10 mouse cellular contexts compared by ENCODE assay signal in the genomic region with DNA sequence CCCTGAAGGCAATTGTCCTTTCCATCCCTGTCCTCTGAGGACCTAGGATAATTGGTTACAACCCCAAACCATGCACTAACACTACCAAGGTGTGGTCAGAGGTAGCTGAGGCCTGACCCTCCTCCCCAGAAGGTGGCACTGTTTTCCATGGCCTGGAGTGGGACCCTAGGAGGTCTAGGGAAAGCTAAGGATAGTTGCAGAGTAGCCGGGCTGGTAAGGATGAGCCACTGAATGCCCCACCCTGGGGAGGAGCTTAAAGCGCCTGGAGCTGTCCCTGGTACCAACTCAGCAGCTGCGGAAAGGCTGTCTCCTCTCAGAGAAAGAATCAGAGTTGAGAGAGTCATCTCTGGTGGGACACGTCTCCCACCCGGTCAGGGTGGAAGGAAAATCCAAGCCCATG. TPM values are rescaled to one million over a fixed set of nuclear protein-coding genes. Genes with fewer than 3 reads are reported as not detected.
DNase-seq lines count a peak whose midpoint lies in the region; ATAC-seq and TF ChIP-seq lines count a peak whose summit lies in the region.
"Had no signal": no experiment of that assay in that cellular context is flagged by ENCODE, and none has a peak within 500 bp of the region (broad histone marks: within the 10 kb centered on the region; RNA-seq: fewer than 3 reads in every experiment).

No protein-coding gene starts in this region.

- no peak for ATAC-seq in forebrain, postnatal 0 days
- no peak for ATAC-seq in forebrain, embryonic 15.5 days (replicated peaks)
- ATAC-seq in midbrain, embryonic 11.5 days (ENCODE audit: low FRiP score): peak; percentile 35; the same call in 1 of the 2 replicates
- ATAC-seq in activated CD4-positive, CD25-positive, alpha-beta regulatory T cell, adult 4 months: no peak
- ATAC-seq: Patski had no signal

- no peaks in the 10 kb centered on the region for H3K9me3 ChIP-seq in forebrain, postnatal 0 days (ENCODE audit: low read length)
- H3K9me3 ChIP-seq in forebrain, embryonic 15.5 days: no peaks in the 10 kb centered on the region
- H3K9me3 ChIP-seq in midbrain, embryonic 11.5 days (ENCODE audit: control insufficient read depth, low read length): no peaks in the 10 kb centered on the region

- H3K4me1 ChIP-seq in forebrain, postnatal 0 days (ENCODE audit: insufficient read depth): no peaks in the 10 kb centered on the region
- H3K4me1 ChIP-seq in forebrain, embryonic 15.5 days: peaks cover 7% of the 10 kb centered on the region; the same call in 1 of the 2 replicates
- no peaks in the 10 kb centered on the region for H3K4me1 ChIP-seq in midbrain, embryonic 11.5 days (ENCODE audit: control insufficient read depth, insufficient read depth, low read length)

- peak; percentile 49 for TF ChIP-seq CTCF in forebrain, postnatal 0 days (IDR thresholded peaks at IDR 0.05; ENCODE audit: low read depth)

- H3K36me3 ChIP-seq in forebrain, postnatal 0 days (ENCODE audit: insufficient read depth): no peaks in the 10 kb centered on the region
- no peaks in the 10 kb centered on the region for H3K36me3 ChIP-seq in forebrain, embryonic 15.5 days
- H3K36me3 ChIP-seq in midbrain, embryonic 11.5 days (ENCODE audit: control insufficient read depth, insufficient read depth, low read length): no peaks in the 10 kb centered on the region

- peaks cover 11% of the 10 kb centered on the region; the same call in 1 of the 2 replicates for H3K27me3 ChIP-seq in forebrain, postnatal 0 days (ENCODE audit: insufficient read depth, low read length)
- H3K27me3 ChIP-seq in forebrain, embryonic 15.5 days: peaks cover 27% of the 10 kb centered on the region
- peaks cover 24% of the 10 kb centered on the region for H3K27me3 ChIP-seq in midbrain, embryonic 11.5 days (ENCODE audit: control insufficient read depth, insufficient read depth, low read length)
- H3K27me3 ChIP-seq: Patski had no signal

- no peak overlapping the region for H3K27ac ChIP-seq in forebrain, postnatal 0 days (ENCODE audit: low read depth, low read length)
- no peak overlapping the region for H3K27ac ChIP-seq in forebrain, embryonic 15.5 days (replicated peaks)
- no peak overlapping the region for H3K27ac ChIP-seq in midbrain, embryonic 11.5 days (ENCODE audit: low read depth, low read length)

- no peak overlapping the region for H3K4me2 ChIP-seq in forebrain, postnatal 0 days (ENCODE audit: low read depth)
- H3K4me2 ChIP-seq in forebrain, embryonic 15.5 days (replicated peaks): no peak overlapping the region
- H3K4me2 ChIP-seq in midbrain, embryonic 11.5 days: no peak overlapping the region

- DNase-seq in forebrain, postnatal 0 days: no peak
- peak; percentile 17 for DNase-seq in 416B (ENCODE audit: low read depth)
- peak; percentile 14 for DNase-seq in c-Kit-positive CD71-negative TER-119-negative erythroid progenitor cells, embryonic 14.5 days (ENCODE audit: low read depth)
- DNase-seq in kidney, adult 8-10 months: peak; percentile 19 to 39
- DNase-seq in midbrain, embryonic 11.5 days (ENCODE audit: low spot score, missing footprints): peak; percentile 84
- no peak for DNase-seq in B cell, adult 2 months

- WGBS in forebrain, postnatal 0 days: 5% methylated on average over 5 of the region's 5 CpGs
- WGBS in forebrain, embryonic 15.5 days: under 1% methylated on average over 5 of the region's 5 CpGs
- WGBS in midbrain, embryonic 11.5 days: 0% methylated on average over 5 of the region's 5 CpGs

- no peak overlapping the region for H3K9ac ChIP-seq in forebrain, postnatal 0 days
- no peak overlapping the region for H3K9ac ChIP-seq in forebrain, embryonic 15.5 days (replicated peaks)
- no peak overlapping the region for H3K9ac ChIP-seq in midbrain, embryonic 11.5 days (ENCODE audit: low read length)

- H3K4me3 ChIP-seq in forebrain, postnatal 0 days (ENCODE audit: low read depth, low read length): no peak overlapping the region
- no peak overlapping the region for H3K4me3 ChIP-seq in forebrain, embryonic 15.5 days
- no peak overlapping the region for H3K4me3 ChIP-seq in midbrain, embryonic 11.5 days (ENCODE audit: low read depth, low read length)

RNA-seq across cellular contexts. Expression of gene Ccdc27, which starts 28.4 kb away (rescaled TPM):
- not detected in 2 replicates for total RNA-seq in forebrain, postnatal 0 days (2014; rRNA removed)
- not detected in 2 replicates for polyA plus RNA-seq in forebrain, postnatal 0 days (2015; fragmentation: Nextera tagmentation; extraction: Ambion mirVana)
- polyA plus RNA-seq in forebrain, embryonic 15.5 days (2015; fragmentation: Nextera tagmentation; extraction: Ambion mirVana): not detected in 2 replicates
- polyA plus RNA-seq in midbrain, embryonic 11.5 days (2014; fragmentation: Nextera tagmentation; extraction: Ambion mirVana): not detected in 2 replicates
- polyA plus RNA-seq in activated CD4-positive, CD25-positive, alpha-beta regulatory T cell, adult 4 months (2017; shearing (Covaris generic)): not detected
- polyA plus RNA-seq: large intestine, adult 2 months had no signal

RNA-seq across cellular contexts. Expression of gene Smim1, which starts 44.9 kb away (rescaled TPM):
- total RNA-seq in forebrain, postnatal 0 days (2014; rRNA removed): 8.5 and 10.2 TPM in 2 replicates
- polyA plus RNA-seq in forebrain, postnatal 0 days (2015; fragmentation: Nextera tagmentation; extraction: Ambion mirVana): 7.2 TPM in 2 replicates
- 3.6 and 3.8 TPM in 2 replicates for polyA plus RNA-seq in forebrain, embryonic 15.5 days (2015; fragmentation: Nextera tagmentation; extraction: Ambion mirVana)
- polyA plus RNA-seq in midbrain, embryonic 11.5 days (2014; fragmentation: Nextera tagmentation; extraction: Ambion mirVana): 9.5 and 10.9 TPM in 2 replicates
- 1 to 10 TPM in 1 of 2 experiments, not detected in 1; 1.0 TPM for polyA plus RNA-seq in activated CD4-positive, CD25-positive, alpha-beta regulatory T cell, adult 4 months (2017; shearing (Covaris generic))

RNA-seq across cellular contexts. Expression of gene Lrrc47, which starts 59.4 kb away (rescaled TPM):
- 21.9 and 27.4 TPM in 2 replicates for total RNA-seq in forebrain, postnatal 0 days (2014; rRNA removed)
- polyA plus RNA-seq in forebrain, postnatal 0 days (2015; fragmentation: Nextera tagmentation; extraction: Ambion mirVana): 19.4 and 20.5 TPM in 2 replicates
- polyA plus RNA-seq in forebrain, embryonic 15.5 days (2015; fragmentation: Nextera tagmentation; extraction: Ambion mirVana): 25.8 TPM in 2 replicates
- 10.9 and 13.7 TPM in 2 replicates for polyA plus RNA-seq in midbrain, embryonic 11.5 days (2014; fragmentation: Nextera tagmentation; extraction: Ambion mirVana)
- 1 to 10 TPM; 4.7 to 5.2 TPM for polyA plus RNA-seq in activated CD4-positive, CD25-positive, alpha-beta regulatory T cell, adult 4 months (2017; shearing (Covaris generic))

Comparison
In these comparisons a context has a peak if more than half of its experiments do, and no peak if none do; other contexts are left out.
1. DNase-seq: peak in 416B (single experiment), c-Kit-positive CD71-negative TER-119-negative erythroid progenitor cells, embryonic 14.5 days (single experiment), kidney, adult 8-10 months (2 of 2) and midbrain, embryonic 11.5 days (single experiment); none in forebrain, postnatal 0 days (single experiment) and B cell, adult 2 months (0 of 2).